Mouse (Mus musculus) central nervous system, embryonic 18 days (tissue): Measurements from ENCODE around the gene Klf4. TPM values are rescaled to one million over a fixed set of nuclear protein-coding genes. Genes with fewer than 3 reads are reported as not detected.

Source experiments
- polyA plus RNA-seq: library from polyadenylated mRNA; depleted of rRNA; stranded (reverse); fragments of >200 nt; gene quantifications from 2 replicates; pipeline ENCODE4 v1.2.3, GENCODE M21; 2012; rRNA removed

The Klf4 gene
- polyA plus RNA-seq, result 4.0 and 6.0 TPM in 2 replicates

GRCm38 (mm10) chr4:55532407-55533195, at the start of gene Klf4:
TSS of gene Klf4 (minus strand) at chr4:55532466.

Other genes with a start within 250 kb of the Klf4 start
- 181 and 190 TPM in 2 replicates for gene Rad23b, start 182.4 kb downstream of the Klf4 start, polyA plus RNA-seq